Mouse (Mus musculus): ENCODE data around the gene Hdhd5.

DNA sequence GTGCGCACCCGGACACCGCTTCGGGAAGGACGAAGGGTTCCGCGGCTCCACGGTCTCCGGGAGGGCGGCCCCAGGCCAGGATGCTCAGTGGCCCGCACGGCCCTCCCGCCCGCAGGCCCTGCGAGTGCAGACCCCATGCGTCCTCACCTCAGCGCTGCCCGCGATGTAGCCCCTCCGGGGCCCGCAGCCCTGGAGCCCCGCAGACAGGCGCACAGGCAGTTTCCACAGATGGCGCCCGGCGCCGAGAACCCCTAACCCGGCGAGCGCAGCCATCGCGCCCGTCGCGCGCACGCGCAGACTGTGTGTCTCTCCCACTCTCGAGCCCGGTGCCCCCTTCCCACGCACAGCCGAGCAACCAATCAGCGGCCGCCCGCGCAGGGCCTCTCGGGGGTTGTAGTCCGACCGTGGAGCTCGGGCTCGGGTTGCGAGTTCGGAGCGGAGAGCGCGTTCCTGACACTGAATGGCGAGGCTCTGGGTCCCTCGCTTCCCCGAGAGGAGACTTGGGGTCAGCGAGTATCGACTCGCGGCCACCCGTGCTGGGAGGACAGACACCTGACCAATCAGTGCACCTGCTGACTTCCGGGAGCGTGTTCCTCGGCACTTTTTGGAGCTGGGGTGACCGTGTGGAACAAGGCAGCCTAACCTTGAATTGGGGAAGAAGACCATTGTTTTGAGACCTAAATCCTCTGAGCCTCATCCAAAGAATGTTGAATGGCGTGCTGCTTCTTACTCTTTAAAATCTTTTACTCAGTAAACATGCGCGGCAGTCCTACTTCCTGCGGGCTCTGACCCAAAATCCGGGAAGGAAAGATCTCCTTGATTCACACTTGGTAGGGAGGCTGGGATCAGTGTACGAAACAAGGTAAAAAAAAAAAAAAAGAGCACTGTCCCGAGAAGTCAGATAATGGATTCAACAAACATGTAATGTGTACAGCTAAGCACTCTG is at the start of gene Hdhd5:
- TF ChIP-seq ZC3H11A (IDR thresholded peaks at IDR 0.05; ENCODE audit: low read depth, low read length) (no peak), CTCF (IDR thresholded peaks at IDR 0.05 in 2 of 3, conservative IDR thresholded peaks at IDR 0.05 in 1 of 3; ENCODE audit: control insufficient read depth in 1 of 3, insufficient read depth in 1 of 3, low read depth in 2 of 3, low read length in 3 of 3, poor library complexity in 1 of 3, severe bottlenecking in 1 of 3) (no peak), POLR2A (IDR thresholded peaks at IDR 0.05; ENCODE audit: control insufficient read depth in 1 of 2, insufficient read depth in 1 of 2, low read depth in 1 of 2, low read length in 2 of 2, poor library complexity in 1 of 2) (peak; percentile 93 to 94), ZNF384 (IDR thresholded peaks at IDR 0.05; ENCODE audit: low read depth, low read length) (peak; percentile 47; the same call in 1 of the 2 replicates), TAL1 (IDR thresholded peaks at IDR 0.05; ENCODE audit: low read length) (no peak), SIN3A (IDR thresholded peaks at IDR 0.05; ENCODE audit: low read length) (peak; percentile 70), E2F4 (IDR thresholded peaks at IDR 0.05; ENCODE audit: borderline replicate concordance, low read depth, low read length) (no peak), TBP (IDR thresholded peaks at IDR 0.05; ENCODE audit: low read depth, low read length) (0 out of 2 replicates have a peak, but pooled peaks have one; percentile 17), GATA1 (IDR thresholded peaks at IDR 0.05; ENCODE audit: low read depth, low read length) (no peak)
